Mouse (Mus musculus) G1E (cell line): Measurements from ENCODE around the gene Sult2b1. TPM values are rescaled to one million over a fixed set of nuclear protein-coding genes. Genes with fewer than 3 reads are reported as not detected.
A peak's percentile ranks its signal among the peaks of the same experiment; 100 is the strongest.

ENCODE experiments used
- ATAC-seq: 2 replicates; pipeline ENCODE4 v1.8.0; 2016; ENCODE audit warnings: mild to moderate bottlenecking; ENCODE audit not compliant: insufficient number of reproducible peaks, poor library complexity, low FRiP score, severe bottlenecking; ENCODE audit errors: extremely low read depth
- DNase-seq: peaks from one replicate; pipeline ENCODE4 v3.0.0; 2012; ENCODE audit warnings: low spot score
- H3K27me3 ChIP-seq: 2 replicates; pipeline ENCODE4 v1.6.1; 2012; ENCODE audit warnings: mild to moderate bottlenecking, low read length, inconsistent platforms; ENCODE audit not compliant: insufficient read depth
- H3K36me3 ChIP-seq: replicated peaks from 2 replicates; pipeline ENCODE3; 2012; ENCODE audit warnings: mild to moderate bottlenecking, inconsistent platforms
- H3K4me1 ChIP-seq: 2 replicates; pipeline ENCODE4 v1.6.1; 2012; ENCODE audit warnings: low read depth, low read length, inconsistent platforms, mixed read lengths; ENCODE audit not compliant: insufficient read depth
- H3K4me3 ChIP-seq: 2 replicates; pipeline ENCODE4 v1.5.1; 2012; ENCODE audit warnings: low read depth, mild to moderate bottlenecking, inconsistent platforms, low read length, moderate library complexity, mixed read lengths
- H3K9me3 ChIP-seq: replicated peaks from 2 replicates; pipeline ENCODE4 v1.6.1; 2012; ENCODE audit warnings: inconsistent platforms
- CTCF ChIP-seq: IDR thresholded peaks from 2 replicates; pipeline ENCODE4 v1.5.1; 2012; ENCODE audit warnings: low read depth, low read length, inconsistent platforms, mixed read lengths
- GATA1 ChIP-seq: IDR thresholded peaks from 2 replicates; pipeline ENCODE4 v1.6.1; 2012; ENCODE audit warnings: borderline replicate concordance, low read length, inconsistent platforms, mixed read lengths
- GATA2 ChIP-seq: IDR thresholded peaks from 2 replicates; pipeline ENCODE4 v1.6.1; 2012; ENCODE audit warnings: low read depth, low read length, inconsistent platforms, borderline replicate concordance
- POLR2AphosphoS5 ChIP-seq: IDR thresholded peaks from 2 replicates; pipeline ENCODE4 v1.6.1; 2012; ENCODE audit warnings: low read depth, low read length, inconsistent platforms; ENCODE audit not compliant: insufficient replicate concordance
- TAL1 ChIP-seq: conservative IDR thresholded peaks from 2 replicates; pipeline ENCODE4 v1.6.1; 2012; ENCODE audit warnings: low read depth, low read length, inconsistent platforms, mixed read lengths
- polyA plus RNA-seq: library from polyadenylated mRNA; stranded (reverse); fragments of >175 nt; gene quantifications from 2 replicates; pipeline ENCODE4 v1.2.3, GENCODE M21; 2012
- total RNA-seq, 2 experiments: library from RNA; stranded (forward) in 1 of 2; stranded (reverse) in 1 of 2; fragments of 200-1000 nt in 1 of 2; fragments of >200 nt in 1 of 2; fragmentation: Nextera tagmentation in 1 of 2; gene quantifications; 2 replicates each; pipeline ENCODE4 v1.2.3; 2014 to 2017

The Sult2b1 gene
- total and polyA plus RNA-seq, 3 experiments, result 0.05 TPM; not detected in 2

GRCm38 (mm10) chr7:45805941-45806340 lies 21.5 kb upstream of the Sult2b1 start:
- DNase-seq (no peak), ATAC-seq (no peak)
- peaks cover 9% of the 10 kb centered on the region for H3K27me3 ChIP-seq
- H3K4me3 ChIP-seq, result no peak overlapping the region
- peaks cover 52% of the 10 kb centered on the region for H3K36me3 ChIP-seq
- H3K9me3 ChIP-seq, result no peaks in the 10 kb centered on the region
- TF ChIP-seq TAL1 (no peak), POLR2AphosphoS5 (no peak), GATA1 (no peak), GATA2 (no peak), CTCF (no peak)
- peaks cover 13% of the 10 kb centered on the region for H3K4me1 ChIP-seq

DNA sequence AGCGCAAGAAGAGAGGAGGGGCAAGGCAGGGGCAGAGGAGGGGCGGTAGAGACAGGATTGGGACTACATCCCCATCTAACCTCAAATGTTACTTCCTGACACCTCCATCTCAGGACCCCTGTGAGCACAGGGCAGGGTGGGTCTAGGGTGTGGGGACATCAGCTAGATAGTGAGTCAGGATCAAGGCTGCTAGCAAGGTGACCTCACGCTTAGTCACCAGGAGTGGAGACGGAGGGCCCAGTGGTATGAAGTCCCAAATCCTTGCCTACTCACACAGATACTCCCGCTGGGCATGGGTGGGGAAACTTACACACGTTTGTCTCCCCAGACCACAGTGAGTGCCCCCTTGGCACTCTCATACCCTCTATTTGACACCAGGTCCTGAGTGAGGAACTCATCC lies 18.1 kb upstream of the Sult2b1 start:
- peaks cover 28% of the 10 kb centered on the region for H3K27me3 ChIP-seq
- no peak overlapping the region for H3K4me3 ChIP-seq
- peaks cover 24% of the 10 kb centered on the region for H3K4me1 ChIP-seq
- no peaks in the 10 kb centered on the region for H3K9me3 ChIP-seq
- DNase-seq (no peak), ATAC-seq (no peak)
- TF ChIP-seq POLR2AphosphoS5 (no peak), CTCF (no peak), TAL1 (no peak), GATA2 (no peak), GATA1 (no peak)
- peaks cover 18% of the 10 kb centered on the region for H3K36me3 ChIP-seq

- Histone ChIP-seq H3K4me3 (no peak overlapping the region), H3K4me1 (peaks cover 32% of the 10 kb centered on the region), H3K36me3 (peaks cover 6% of the 10 kb centered on the region), H3K9me3 (no peaks in the 10 kb centered on the region), H3K27me3 (peaks cover 34% of the 10 kb centered on the region)
- ATAC-seq, result peak; percentile 54
- peak; percentile 79 for DNase-seq
- TF ChIP-seq CTCF (peak; percentile 90), TAL1 (no peak), GATA1 (no peak), GATA2 (no peak)
Measured at GRCm38 (mm10) chr7:45801348-45801747, 16.9 kb upstream of the Sult2b1 start.

DNA sequence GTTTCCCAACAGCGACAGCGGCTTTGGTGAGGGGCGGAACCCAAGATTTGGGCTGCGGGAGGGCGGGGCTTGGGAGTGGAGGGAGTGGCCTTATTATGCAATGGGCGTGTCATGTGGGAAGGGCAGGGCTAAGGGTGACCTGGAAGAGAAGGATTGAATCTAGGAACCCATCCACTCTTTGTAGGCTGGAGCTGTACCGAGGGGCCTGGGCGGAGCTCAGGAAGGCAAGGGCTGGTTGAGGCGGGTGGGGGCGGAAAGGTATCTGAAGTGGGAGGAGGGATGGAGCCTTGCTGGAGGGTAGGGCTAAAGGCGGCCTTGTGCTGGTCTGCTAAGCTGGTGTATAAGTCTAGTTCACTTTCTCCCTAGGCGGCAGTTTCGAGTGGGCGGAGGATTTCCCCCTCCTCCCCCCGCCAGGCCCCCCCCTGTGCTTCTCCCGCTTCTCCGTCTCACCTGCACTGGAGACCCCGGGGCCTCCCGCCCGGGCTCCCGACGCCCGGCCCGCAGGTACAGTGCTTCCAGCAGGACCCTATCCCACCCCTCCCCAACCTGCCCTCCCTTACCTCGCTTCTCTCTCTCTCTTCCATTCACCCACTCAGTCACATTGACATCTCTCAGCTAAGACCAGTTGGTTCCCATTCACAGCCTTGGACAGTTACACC lies 16.2 kb upstream of the Sult2b1 start:
- Histone ChIP-seq H3K4me3 (no peak overlapping the region), H3K27me3 (peaks cover 34% of the 10 kb centered on the region), H3K36me3 (no peaks in the 10 kb centered on the region), H3K9me3 (no peaks in the 10 kb centered on the region), H3K4me1 (peaks cover 30% of the 10 kb centered on the region)
- no peak for TF ChIP-seq TAL1
- TF ChIP-seq GATA1, result no peak
- TF ChIP-seq POLR2AphosphoS5, result no peak
- no peak for TF ChIP-seq GATA2
- TF ChIP-seq CTCF, result no peak
- ATAC-seq (no peak), DNase-seq (no peak)

- TF ChIP-seq POLR2AphosphoS5, result no peak
- TF ChIP-seq TAL1, result no peak
- no peak for TF ChIP-seq CTCF
- no peak for TF ChIP-seq GATA2
- TF ChIP-seq GATA1, result no peak
- Histone ChIP-seq H3K27me3 (peaks cover 36% of the 10 kb centered on the region), H3K4me3 (no peak overlapping the region), H3K9me3 (no peaks in the 10 kb centered on the region), H3K36me3 (no peaks in the 10 kb centered on the region), H3K4me1 (peaks cover 30% of the 10 kb centered on the region)
- DNase-seq (no peak), ATAC-seq (no peak)
Measured at GRCm38 (mm10) chr7:45800001-45800400, 15.5 kb upstream of the Sult2b1 start.

DNA sequence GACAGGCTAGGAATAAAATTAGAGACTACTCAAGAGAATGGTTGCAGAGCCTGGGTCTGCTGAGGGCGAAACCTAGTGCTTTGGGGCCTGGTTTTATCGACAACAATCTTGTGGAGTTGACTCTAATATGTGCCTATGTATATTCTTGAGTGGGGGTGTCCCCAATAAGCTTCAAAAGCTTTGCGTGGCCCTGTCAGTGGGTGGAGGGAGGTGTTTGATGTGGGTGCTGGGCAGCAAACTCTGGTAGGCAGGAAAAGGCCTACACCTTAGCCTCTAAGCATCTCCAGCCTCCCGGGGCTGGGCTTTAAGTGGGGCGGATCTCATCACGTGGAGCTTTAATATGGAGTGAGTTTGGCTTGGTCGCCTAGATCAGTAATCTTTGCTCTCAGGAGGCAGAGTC lies 14.5 kb upstream of the Sult2b1 start:
- no peak for ATAC-seq
- no peaks in the 10 kb centered on the region for H3K9me3 ChIP-seq
- no peak overlapping the region for H3K4me3 ChIP-seq
- peaks cover 40% of the 10 kb centered on the region for H3K27me3 ChIP-seq
- H3K36me3 ChIP-seq, result no peaks in the 10 kb centered on the region
- DNase-seq, result no peak
- no peak for TF ChIP-seq GATA2
- no peak for TF ChIP-seq GATA1
- no peak for TF ChIP-seq TAL1
- no peak for TF ChIP-seq CTCF
- peaks cover 30% of the 10 kb centered on the region for H3K4me1 ChIP-seq

- Histone ChIP-seq H3K27me3 (peaks cover 40% of the 10 kb centered on the region), H3K9me3 (no peaks in the 10 kb centered on the region), H3K4me3 (peak overlapping the region; percentile 65; the same call in 1 of the 2 replicates), H3K4me1 (peaks cover 30% of the 10 kb centered on the region), H3K36me3 (no peaks in the 10 kb centered on the region)
- TF ChIP-seq TAL1 (no peak), CTCF (no peak), GATA2 (no peak), GATA1 (no peak), POLR2AphosphoS5 (no peak)
- ATAC-seq (no peak), DNase-seq (no peak)
Measured at GRCm38 (mm10) chr7:45798511-45798836, 14.0 kb upstream of the Sult2b1 start.
